16 mouse cellular contexts compared by ENCODE assay signal in genomic region chr17:70998400-70998975, GRCm38 (mm10). TPM values are rescaled to one million over a fixed set of nuclear protein-coding genes. Genes with fewer than 3 reads are reported as not detected.
DNase-seq lines count a peak whose midpoint lies in the region; ATAC-seq and TF ChIP-seq lines count a peak whose summit lies in the region.
"Had no signal": no experiment of that assay in that cellular context is flagged by ENCODE, and none has a peak within 500 bp of the region (broad histone marks: within the 10 kb centered on the region; RNA-seq: fewer than 3 reads in every experiment).

No protein-coding gene starts in this region.

- H3K4me1 ChIP-seq in limb, embryonic 13.5 days: peaks cover 50% of the 10 kb centered on the region
- H3K4me1 ChIP-seq in limb, embryonic 10.5 days: peaks cover 32% of the 10 kb centered on the region
- H3K4me1 ChIP-seq in ES-E14 (ENCODE audit: control insufficient read depth in 2 of 2, insufficient read depth in 2 of 2, low read length in 2 of 2, poor library complexity in 1 of 2): peaks cover 10 to 12% of the 10 kb centered on the region in 2 experiments
- H3K4me1 ChIP-seq in heart, embryonic 16.5 days (ENCODE audit: control insufficient read depth, insufficient read depth, low read length): peaks cover 60% of the 10 kb centered on the region
- H3K4me1 ChIP-seq in midbrain, embryonic 10.5 days: peaks cover 28% of the 10 kb centered on the region

- DNase-seq in heart, adult 11 months: peak; percentile 90
- no peak for DNase-seq in heart, postnatal 4 days
- DNase-seq in limb, embryonic 10.5 days (ENCODE audit: low spot score): no peak
- no peak for DNase-seq in ES-E14 (ENCODE audit: low read depth, low spot score)
- no peak for DNase-seq in left cerebral cortex, postnatal 4 days
- DNase-seq in midbrain, embryonic 10.5 days (ENCODE audit: low spot score): no peak
- DNase-seq: adrenal gland, postnatal 25 days; cerebellum, postnatal 14 days; kidney, postnatal 4 days; layer of hippocampus, postnatal 36 days; thymus, postnatal 14 days had no signal

- no peaks in the 10 kb centered on the region for H3K27me3 ChIP-seq in limb, embryonic 13.5 days
- H3K27me3 ChIP-seq in limb, embryonic 10.5 days (ENCODE audit: low read depth, poor library complexity, severe bottlenecking): no peaks in the 10 kb centered on the region
- H3K27me3 ChIP-seq in heart, embryonic 16.5 days (ENCODE audit: control insufficient read depth, insufficient read depth, low read length): no peaks in the 10 kb centered on the region
- H3K27me3 ChIP-seq in midbrain, embryonic 10.5 days (ENCODE audit: low read depth, poor library complexity, severe bottlenecking): no peaks in the 10 kb centered on the region
- H3K27me3 ChIP-seq: forebrain, embryonic 12.5 days; limb, embryonic 12.5 days; stomach, embryonic 15.5 days had no signal

- H3K9ac ChIP-seq in limb, embryonic 13.5 days: no peak overlapping the region
- no peak overlapping the region for H3K9ac ChIP-seq in ES-E14 (ENCODE audit: insufficient read depth, low read depth, low read length, poor library complexity, severe bottlenecking)
- peak overlapping the region; percentile 64 for H3K9ac ChIP-seq in heart, embryonic 16.5 days (ENCODE audit: low read length)
- H3K9ac ChIP-seq: forebrain, embryonic 12.5 days; limb, embryonic 12.5 days; stomach, embryonic 15.5 days had no signal

- 78% methylated on average over 9 of the region's 9 CpGs for WGBS in limb, embryonic 13.5 days
- WGBS in limb, embryonic 10.5 days: 91% methylated on average over 9 of the region's 9 CpGs
- 34% methylated on average over 9 of the region's 9 CpGs for whole genome bisulfite sequencing in heart, embryonic 16.5 days
- WGBS in midbrain, embryonic 10.5 days: 87% methylated on average over 9 of the region's 9 CpGs

- peak overlapping the region; percentile 21; the same call in 1 of the 2 replicates for H3K4me2 ChIP-seq in limb, embryonic 13.5 days (replicated peaks)
- peak overlapping the region; percentile 61 for H3K4me2 ChIP-seq in heart, embryonic 16.5 days (ENCODE audit: low read depth, low read length)
- H3K4me2 ChIP-seq: forebrain, embryonic 12.5 days; stomach, embryonic 15.5 days had no signal

- peaks cover 28% of the 10 kb centered on the region for H3K36me3 ChIP-seq in limb, embryonic 13.5 days
- peaks cover 41% of the 10 kb centered on the region for H3K36me3 ChIP-seq in limb, embryonic 10.5 days
- H3K36me3 ChIP-seq in ES-E14 (ENCODE audit: control insufficient read depth, insufficient read depth, low read length, poor library complexity, severe bottlenecking): peaks cover 20% of the 10 kb centered on the region
- peaks cover 19% of the 10 kb centered on the region for H3K36me3 ChIP-seq in heart, embryonic 16.5 days (ENCODE audit: control insufficient read depth, insufficient read depth)
- peaks cover 40% of the 10 kb centered on the region for H3K36me3 ChIP-seq in midbrain, embryonic 10.5 days

- no peaks in the 10 kb centered on the region for H3K9me3 ChIP-seq in limb, embryonic 13.5 days
- no peaks in the 10 kb centered on the region for H3K9me3 ChIP-seq in limb, embryonic 10.5 days (replicated peaks)
- no peaks in the 10 kb centered on the region for H3K9me3 ChIP-seq in ES-E14 (ENCODE audit: control insufficient read depth, insufficient read depth, low read depth, low read length)
- H3K9me3 ChIP-seq in heart, embryonic 16.5 days (replicated peaks; ENCODE audit: control insufficient read depth, low read length): no peaks in the 10 kb centered on the region
- H3K9me3 ChIP-seq in midbrain, embryonic 10.5 days (replicated peaks): no peaks in the 10 kb centered on the region
- H3K9me3 ChIP-seq: forebrain, embryonic 12.5 days; limb, embryonic 12.5 days; stomach, embryonic 15.5 days had no signal

- H3K4me3 ChIP-seq in limb, embryonic 13.5 days: no peak overlapping the region
- no peak overlapping the region for H3K4me3 ChIP-seq in limb, embryonic 10.5 days
- H3K4me3 ChIP-seq in ES-E14 (ENCODE audit: insufficient read depth in 1 of 2, low read depth in 1 of 2, low read length in 2 of 2, poor library complexity in 1 of 2, severe bottlenecking in 1 of 2): no peak overlapping the region
- H3K4me3 ChIP-seq in heart, embryonic 16.5 days (ENCODE audit: low read length): peak overlapping the region; percentile 35
- H3K4me3 ChIP-seq in midbrain, embryonic 10.5 days: no peak overlapping the region
- H3K4me3 ChIP-seq: forebrain, embryonic 12.5 days; limb, embryonic 12.5 days; stomach, embryonic 15.5 days had no signal

- no peak for ATAC-seq in limb, embryonic 13.5 days (ENCODE audit: low FRiP score, low read depth)
- ATAC-seq in heart, embryonic 16.5 days (replicated peaks; ENCODE audit: extremely low read depth, insufficient read depth, low FRiP score): no peak

- H3K27ac ChIP-seq in limb, embryonic 13.5 days: no peak overlapping the region
- no peak overlapping the region for H3K27ac ChIP-seq in limb, embryonic 10.5 days
- H3K27ac ChIP-seq in ES-E14 (ENCODE audit: insufficient read depth, low read depth, low read length, poor library complexity, severe bottlenecking): no peak overlapping the region
- peak overlapping the region; percentile 96 for H3K27ac ChIP-seq in heart, embryonic 16.5 days (ENCODE audit: low read length)
- no peak overlapping the region for H3K27ac ChIP-seq in midbrain, embryonic 10.5 days (replicated peaks)
- H3K27ac ChIP-seq: forebrain, embryonic 12.5 days; limb, embryonic 12.5 days; stomach, embryonic 15.5 days had no signal

- intact Hi-C loops in left cerebral cortex, postnatal 4 days (cut with DNase I): no loop called here

- in situ Hi-C loops in ES-E14 (cut with MboI; ENCODE audit: low sequenced_read_pairs in 2 of 2, unreplicated experiment in 2 of 2): no loop called here

TF ChIP-seq in ES-E14, 5 proteins besides CTCF, POLR2A, EP300 and RAD21:
- TF ChIP-seq ZC3H11A (IDR thresholded peaks at IDR 0.05; ENCODE audit: borderline replicate concordance, low read depth, low read length) (no peak), ZNF384 (IDR thresholded peaks at IDR 0.05; ENCODE audit: low read depth, low read length) (0 out of 2 replicates have a peak, but pooled peaks have one; percentile 33), HCFC1 (IDR thresholded peaks at IDR 0.05; ENCODE audit: borderline replicate concordance, insufficient read depth, low read length) (no peak), CHD2 (IDR thresholded peaks at IDR 0.05; ENCODE audit: low read depth, low read length) (no peak), MAFK (IDR thresholded peaks at IDR 0.05; ENCODE audit: insufficient read depth, low read depth, low read length) (no peak)

RNA-seq across cellular contexts. Expression of gene Myom1, which starts 3.9 kb away (rescaled TPM):
- 100 to 1,000 TPM; 944 to 986 TPM for total RNA-seq in heart, postnatal 4 days (2021)
- 15.0 and 15.2 TPM in 2 replicates for polyA plus RNA-seq in limb, embryonic 13.5 days (2015; fragmentation: Nextera tagmentation; extraction: Ambion mirVana)
- 2.5 and 4.2 TPM in 2 replicates for polyA plus RNA-seq in limb, embryonic 10.5 days (2016; fragmentation: Nextera tagmentation; extraction: Ambion mirVana)
- total RNA-seq in ES-E14 (2012; rRNA removed): 2.4 and 3.3 TPM in 2 replicates
- polyA plus RNA-seq in heart, embryonic 16.5 days (2015; fragmentation: Nextera tagmentation; extraction: Ambion mirVana): 216 and 224 TPM in 2 replicates
- total RNA-seq in left cerebral cortex, postnatal 4 days (2021): 1 to 10 TPM; 1.8 to 2.1 TPM
- polyA plus RNA-seq in midbrain, embryonic 10.5 days (2016; fragmentation: Nextera tagmentation; extraction: Ambion mirVana): 1.7 and 2.3 TPM in 2 replicates

RNA-seq across cellular contexts. Expression of gene Myl12a, which starts 4.2 kb away (rescaled TPM):
- 100 to 1,000 TPM; 733 to 785 TPM for total RNA-seq in heart, postnatal 4 days (2021)
- 700 and 703 TPM in 2 replicates for polyA plus RNA-seq in limb, embryonic 13.5 days (2015; fragmentation: Nextera tagmentation; extraction: Ambion mirVana)
- polyA plus RNA-seq in limb, embryonic 10.5 days (2016; fragmentation: Nextera tagmentation; extraction: Ambion mirVana): 478 and 483 TPM in 2 replicates
- 344 and 460 TPM in 2 replicates for total RNA-seq in ES-E14 (2012; rRNA removed)
- 666 and 686 TPM in 2 replicates for polyA plus RNA-seq in heart, embryonic 16.5 days (2015; fragmentation: Nextera tagmentation; extraction: Ambion mirVana)
- total RNA-seq in left cerebral cortex, postnatal 4 days (2021): 10 to 100 TPM; 43.7 to 53.6 TPM
- polyA plus RNA-seq in midbrain, embryonic 10.5 days (2016; fragmentation: Nextera tagmentation; extraction: Ambion mirVana): 366 and 403 TPM in 2 replicates

Comparison
In these comparisons a context has a peak if more than half of its experiments do, and no peak if none do; other contexts are left out.
1. RNA of gene Myom1, which starts 3.9 kb away (polyA plus RNA-seq): 216 to 224 TPM in heart, embryonic 16.5 days; 15.0 to 15.2 TPM in limb, embryonic 13.5 days, 2.5 to 4.2 TPM in limb, embryonic 10.5 days and 1.7 to 2.3 TPM in midbrain, embryonic 10.5 days; every median in the first group is over 10 times any median in the second.